Mouse (Mus musculus): Measurements from ENCODE around the gene Gm1043.

The Gm1043 gene

DNA sequence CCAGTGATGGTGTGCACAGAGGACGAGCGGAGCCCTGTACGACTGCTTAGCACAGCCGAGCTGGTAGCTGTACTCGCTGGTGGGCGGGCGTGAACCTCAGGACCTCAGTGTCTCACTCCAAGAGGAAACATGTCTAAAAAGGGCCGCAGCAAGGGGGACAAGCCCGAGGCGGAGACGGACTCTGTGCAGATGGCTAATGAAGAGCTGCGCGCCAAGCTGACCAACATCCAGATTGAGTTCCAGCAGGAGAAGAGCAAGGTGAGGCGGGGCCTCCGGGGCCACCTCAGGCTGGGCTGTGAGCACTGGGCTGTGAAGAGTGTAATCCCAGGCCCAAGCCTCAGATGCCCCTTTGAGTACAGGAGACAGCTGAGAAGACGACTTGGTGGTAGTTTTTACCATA lies at the start of gene Gm1043:
Gene Gm1043, plus strand, starts transcription at position 130 of the 400 bp plus-strand sequence.
- no peak for DNase-seq

DNA sequence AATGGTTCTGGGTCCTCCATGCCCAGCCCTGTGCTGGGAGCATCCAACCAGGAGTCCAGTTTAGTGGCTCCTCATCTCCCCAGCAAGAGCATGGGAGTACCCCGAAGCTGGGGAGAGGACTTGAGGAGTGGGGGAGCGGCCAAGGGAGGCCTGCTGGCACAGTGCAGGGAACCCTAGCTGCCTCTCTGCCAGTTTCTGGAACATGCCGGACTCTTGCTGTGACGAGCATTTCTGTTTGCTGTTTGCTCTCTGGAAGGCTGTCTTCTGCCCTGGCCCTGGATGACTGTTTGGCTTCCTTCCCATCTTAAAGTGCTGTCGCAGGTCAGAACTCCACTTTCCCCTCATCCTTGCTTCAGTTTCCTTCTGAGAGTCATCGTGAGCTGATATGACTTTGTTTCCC lies 49.3 kb upstream of the Gm1043 start:
- DNase-seq: peak; percentile 46

- no peak for DNase-seq
Observed at GRCm38 (mm10) chr5:37036884-37037283, 48.3 kb upstream of the Gm1043 start.

DNA sequence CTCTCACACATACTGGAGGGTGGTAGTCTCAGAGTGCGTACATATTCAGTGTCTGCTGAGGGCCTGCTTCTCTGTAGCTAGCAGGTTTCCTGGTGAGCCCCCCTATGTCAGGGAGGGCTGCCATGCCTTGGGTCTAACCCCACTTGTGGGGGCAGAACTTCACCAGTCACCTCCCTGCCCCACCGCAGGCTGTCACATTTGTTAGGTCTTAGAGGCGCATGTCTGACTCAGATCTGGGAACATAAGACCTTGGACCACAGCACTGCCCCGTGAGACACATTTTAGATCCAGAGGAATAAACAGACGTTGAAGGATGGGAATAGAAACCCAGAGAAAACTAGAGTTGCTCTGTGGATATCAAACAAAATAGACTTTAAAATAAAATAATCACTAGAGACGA lies 45.3 kb upstream of the Gm1043 start:
- no peak for DNase-seq

GRCm38 (mm10) chr5:37040711-37041110 lies 44.5 kb upstream of the Gm1043 start:
- no peak for DNase-seq

- no peak for DNase-seq
Observed at GRCm38 (mm10) chr5:37041651-37042050, 43.5 kb upstream of the Gm1043 start.

- DNase-seq: no peak
Observed at GRCm38 (mm10) chr5:37042934-37043333, 42.2 kb upstream of the Gm1043 start.

- DNase-seq: no peak
Observed at GRCm38 (mm10) chr5:37044793-37045192, 40.4 kb upstream of the Gm1043 start.

DNA sequence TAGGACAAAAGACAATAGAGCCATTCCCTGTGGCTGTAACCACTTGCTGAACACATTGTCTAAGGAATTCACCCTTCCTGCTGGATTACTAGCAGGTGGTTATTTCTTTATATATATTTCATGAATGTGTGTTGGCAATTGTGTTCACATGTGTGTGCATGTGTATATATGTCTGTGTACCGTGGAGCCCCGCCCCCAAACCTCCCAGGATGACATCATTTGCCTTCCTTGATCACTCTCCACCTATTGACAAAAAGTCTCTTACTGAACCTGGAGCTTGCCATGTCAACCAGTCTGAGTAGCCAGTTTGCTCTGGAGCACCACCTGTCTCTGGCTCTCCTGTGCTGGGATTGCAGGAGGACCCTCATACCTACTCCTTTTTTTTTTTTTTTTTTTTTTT lies 39.6 kb upstream of the Gm1043 start:
- DNase-seq: no peak

DNA sequence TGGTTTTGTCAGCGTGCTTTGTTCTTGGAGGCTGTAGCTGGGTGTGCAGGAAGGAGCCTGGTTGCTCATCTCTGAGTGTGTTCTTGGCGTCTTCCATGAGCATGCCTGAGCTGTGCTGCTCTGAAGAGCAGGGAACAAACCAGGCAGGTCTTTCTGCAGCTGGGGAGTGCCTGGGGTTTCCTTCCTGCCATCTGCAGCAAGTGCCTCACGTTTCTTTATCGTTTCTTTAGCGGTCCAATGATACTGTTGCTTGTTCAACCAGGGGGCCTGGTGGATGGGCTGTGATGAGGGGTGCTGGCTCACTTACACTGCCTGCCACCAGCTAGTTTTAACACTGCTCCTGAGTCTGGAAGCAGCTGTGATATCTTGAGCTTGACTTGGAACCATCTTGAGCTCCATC lies 38.4 kb upstream of the Gm1043 start:
- DNase-seq: no peak

DNA sequence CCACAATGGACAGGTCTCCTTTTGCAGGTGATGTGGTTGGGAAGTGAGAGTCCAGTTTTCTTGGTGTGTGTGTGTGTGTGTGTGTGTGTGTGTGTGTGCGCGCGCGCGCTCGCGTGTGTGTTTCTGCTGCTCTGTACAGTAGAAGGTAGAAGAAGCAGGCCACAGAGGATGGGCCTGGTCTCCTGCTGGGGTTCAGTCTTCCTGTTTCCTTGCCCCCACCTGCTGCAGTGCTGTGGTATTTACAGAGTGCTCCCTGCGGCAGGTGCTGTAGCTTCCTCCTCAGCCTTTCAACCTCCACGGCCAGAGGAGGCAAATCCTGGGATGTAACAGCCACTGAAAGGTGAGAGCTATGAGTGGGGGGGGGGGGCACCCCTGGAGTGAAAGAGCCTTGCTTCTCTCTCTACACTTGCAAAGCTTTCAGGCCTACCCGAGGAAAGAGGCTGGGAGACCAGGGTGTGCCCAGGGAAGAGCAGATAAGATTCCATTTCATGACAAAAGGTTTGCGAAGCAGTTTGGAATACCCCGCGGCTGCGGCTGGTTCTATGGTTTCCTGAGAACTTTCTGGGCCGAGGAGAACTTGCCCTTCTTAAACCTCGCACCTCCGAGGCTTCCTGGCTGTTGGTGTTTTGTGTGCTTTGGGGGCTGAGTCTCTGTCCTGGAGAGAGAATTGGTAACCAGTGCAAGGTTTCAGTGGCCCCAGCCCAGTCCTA lies 37.8 kb upstream of the Gm1043 start:
- no peak for DNase-seq

GRCm38 (mm10) chr5:37047992-37048391 lies 37.2 kb upstream of the Gm1043 start:
- no peak for DNase-seq

GRCm38 (mm10) chr5:37049111-37049510 lies 36.1 kb upstream of the Gm1043 start:
- no peak for DNase-seq

- DNase-seq: no peak
Observed at GRCm38 (mm10) chr5:37050521-37051373, 34.4 kb upstream of the Gm1043 start.

- DNase-seq: no peak
Observed at GRCm38 (mm10) chr5:37051374-37052100, 33.6 kb upstream of the Gm1043 start.

GRCm38 (mm10) chr5:37052846-37053245 lies 32.3 kb upstream of the Gm1043 start:
- DNase-seq: no peak

- DNase-seq: no peak
Observed at GRCm38 (mm10) chr5:37055789-37056188, 29.4 kb upstream of the Gm1043 start.

- no peak for DNase-seq
Observed at GRCm38 (mm10) chr5:37056471-37056870, 28.7 kb upstream of the Gm1043 start.

- DNase-seq: no peak
Observed at GRCm38 (mm10) chr5:37061612-37062011, 23.6 kb upstream of the Gm1043 start.

DNA sequence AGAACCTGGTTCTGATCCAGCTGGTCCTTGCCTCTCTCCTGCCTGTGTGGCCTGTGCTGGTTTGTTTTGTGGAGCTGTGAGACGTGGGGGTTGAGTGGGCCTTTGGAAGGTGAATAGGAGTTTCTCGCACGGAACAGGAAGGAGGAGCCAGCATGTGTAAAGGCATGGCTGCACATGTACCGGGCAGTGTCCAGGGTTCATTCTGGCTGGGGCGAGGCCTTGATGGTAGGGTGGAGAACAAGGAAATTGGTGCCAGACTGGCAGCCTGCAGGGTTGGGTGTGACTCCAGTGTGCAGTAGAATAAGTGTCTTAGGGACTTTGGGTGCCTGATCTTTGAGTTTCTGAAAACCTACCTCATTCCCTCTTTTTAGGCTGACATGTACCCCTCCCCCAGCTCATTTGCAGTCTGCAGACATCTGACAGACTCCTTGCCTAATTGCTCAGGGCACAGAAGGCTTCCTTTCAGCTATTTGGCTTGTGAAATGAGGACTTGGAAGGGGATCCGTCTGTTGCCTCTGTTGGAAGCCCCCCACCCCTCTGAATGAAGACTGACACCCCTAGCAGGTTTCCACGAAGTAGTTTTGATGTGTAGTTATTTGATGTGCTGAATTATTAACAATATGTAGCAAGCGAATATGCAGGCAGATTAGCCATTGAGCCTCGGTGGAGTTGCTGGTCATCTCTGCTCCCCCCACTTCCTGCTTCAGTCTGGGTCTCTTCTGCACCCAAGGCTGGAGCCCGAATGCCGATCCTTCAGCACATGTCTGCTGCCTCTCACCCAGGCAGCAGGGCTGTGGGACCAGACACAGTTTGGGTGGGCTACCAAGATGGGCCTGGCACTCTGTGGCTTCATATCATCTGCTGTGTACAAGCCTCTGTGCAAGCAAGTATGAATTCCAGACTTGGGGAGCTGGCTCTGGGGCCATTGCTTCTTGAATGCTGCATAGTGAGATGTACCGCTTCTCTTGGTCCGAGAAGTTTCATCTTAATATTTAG lies 20.4 kb upstream of the Gm1043 start:
- DNase-seq: no peak

GRCm38 (mm10) chr5:37066703-37067568 lies 18.2 kb upstream of the Gm1043 start:
- no peak for DNase-seq

Measured in right cerebral cortex, adult 18-20 months (tissue).